Mouse (Mus musculus): ENCODE results near the gene Armc6.

- TF ChIP-seq CTCF (IDR thresholded peaks at IDR 0.05; ENCODE audit: borderline replicate concordance, extremely low read depth, insufficient read depth, insufficient read length) (no peak), POLR2A (IDR thresholded peaks at IDR 0.05; ENCODE audit: borderline replicate concordance, extremely low read depth, insufficient read depth, insufficient read length, poor library complexity, severe bottlenecking) (no peak)
Measured at GRCm38 (mm10) chr8:70170748-70171147, 63.5 kb downstream of the Armc6 start.
